Mouse (Mus musculus): ENCODE data around the gene Nlk.
"Not testable (repeated sequence)": the region's sequence is repeated elsewhere in the genome, so short reads cannot be mapped to it uniquely, and the experiment has no call there.

The Nlk gene

DNA sequence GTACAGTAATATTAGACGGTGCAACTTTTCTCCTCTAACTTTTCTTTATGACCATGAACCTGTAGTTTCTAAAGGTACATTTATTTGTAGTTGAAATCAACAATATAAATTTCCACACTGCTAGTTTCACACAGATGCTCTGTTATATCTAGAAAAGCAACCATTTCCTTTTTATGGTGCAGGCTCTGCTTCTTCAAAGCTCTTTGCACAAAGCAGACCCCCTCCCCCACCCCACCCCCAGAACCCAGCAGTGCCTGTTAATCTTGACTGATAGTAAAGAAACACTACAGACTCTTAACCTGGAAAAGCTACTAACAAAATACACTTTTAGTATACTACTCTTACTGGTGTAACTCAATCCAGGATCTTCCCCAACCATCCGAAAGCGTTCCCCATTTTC is 6.6 kb downstream of the Nlk start:
- no peak for DNase-seq (ENCODE audit: low spot score in 2 of 2)

GRCm38 (mm10) chr11:78681058-78681457 is 16.1 kb downstream of the Nlk start:
- no peak for DNase-seq (ENCODE audit: low spot score in 2 of 2)

DNA sequence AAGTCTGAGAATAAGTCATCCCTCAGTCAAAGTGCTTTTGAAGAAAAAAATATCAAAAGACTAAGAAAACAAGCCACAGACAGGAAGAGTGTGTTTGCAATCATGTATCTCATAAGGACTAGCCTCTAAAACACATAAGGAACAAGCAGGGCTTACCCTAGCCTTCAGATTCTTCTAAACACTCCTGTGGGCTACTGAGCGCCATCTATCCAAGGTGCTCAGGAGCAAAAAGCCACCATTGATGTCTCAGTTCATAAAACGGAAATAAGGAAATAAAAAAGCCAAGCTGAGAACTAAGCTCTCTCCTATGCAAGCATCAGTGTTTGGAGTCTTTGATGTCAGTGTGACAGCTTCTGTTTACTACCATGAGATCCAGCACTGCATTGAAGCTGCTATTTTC is 18.4 kb downstream of the Nlk start:
- no peak for DNase-seq (ENCODE audit: low spot score in 2 of 2)

GRCm38 (mm10) chr11:78668647-78669046 is 28.5 kb downstream of the Nlk start:
- no peak for DNase-seq (ENCODE audit: low spot score in 2 of 2)

DNA sequence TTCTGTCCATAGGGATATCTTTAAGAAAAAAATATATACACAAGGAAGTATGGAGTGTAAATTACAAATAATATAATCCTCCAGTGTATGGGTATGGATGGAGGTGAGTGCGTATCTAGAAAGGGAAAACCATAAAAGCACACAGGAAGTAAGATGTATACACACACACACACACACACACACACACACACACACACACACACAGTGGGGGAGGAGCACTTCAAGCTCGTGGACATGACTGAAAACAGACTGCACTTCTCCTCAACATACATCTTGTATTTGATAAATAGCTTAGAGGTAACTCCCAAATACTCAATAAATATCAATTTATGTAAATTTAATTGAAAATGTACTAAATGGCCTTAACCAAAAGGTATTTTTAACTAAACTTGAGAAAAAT is 32.3 kb downstream of the Nlk start:
- DNase-seq (ENCODE audit: low spot score in 2 of 2): no peak

GRCm38 (mm10) chr11:78663916-78664315 is 33.3 kb downstream of the Nlk start:
- DNase-seq (ENCODE audit: low spot score in 2 of 2): no peak

DNA sequence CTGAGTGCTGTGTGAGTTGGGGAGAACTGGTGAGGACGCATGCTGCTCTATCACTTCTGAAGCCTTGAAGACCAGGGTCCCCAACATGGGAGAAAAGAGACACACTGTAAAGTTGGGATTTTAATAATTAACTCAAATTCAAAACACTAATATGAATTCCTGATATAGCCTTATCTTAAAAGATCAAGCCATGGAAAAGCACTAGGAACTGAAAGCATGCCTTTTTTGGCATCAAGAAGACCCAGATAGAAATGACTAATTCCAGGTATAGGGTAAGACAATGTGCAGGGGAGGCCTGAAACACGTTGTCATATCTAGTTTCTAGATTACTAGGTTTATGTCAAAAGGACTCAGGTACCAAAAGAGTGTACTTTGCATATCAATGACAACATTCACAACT is 48.0 kb downstream of the Nlk start:
- no peak for DNase-seq (ENCODE audit: low spot score in 2 of 2)

- not testable (repeated sequence) for DNase-seq (ENCODE audit: low spot score in 2 of 2)
Observed at GRCm38 (mm10) chr11:78648405-78648804, 48.8 kb downstream of the Nlk start.

DNA sequence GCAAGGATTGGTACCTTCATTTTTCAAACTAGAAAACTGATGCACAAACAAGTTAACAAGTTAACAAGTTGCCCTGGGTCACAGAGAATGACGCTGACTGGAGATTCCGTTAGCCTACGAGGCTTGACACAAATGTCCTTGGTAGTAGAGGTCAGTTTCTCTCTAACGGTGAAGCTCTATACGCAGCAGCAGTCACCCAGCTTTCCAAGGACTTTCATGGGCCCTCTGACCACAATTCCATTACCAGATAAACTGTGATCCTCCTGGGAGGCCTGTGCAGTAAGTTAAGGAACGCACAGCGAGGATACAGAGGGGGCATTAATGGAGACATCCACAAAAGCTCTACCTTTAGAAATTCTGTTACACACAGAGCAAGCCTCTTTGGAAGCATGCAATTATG is 53.4 kb downstream of the Nlk start:
- DNase-seq (ENCODE audit: low spot score in 2 of 2): no peak

DNA sequence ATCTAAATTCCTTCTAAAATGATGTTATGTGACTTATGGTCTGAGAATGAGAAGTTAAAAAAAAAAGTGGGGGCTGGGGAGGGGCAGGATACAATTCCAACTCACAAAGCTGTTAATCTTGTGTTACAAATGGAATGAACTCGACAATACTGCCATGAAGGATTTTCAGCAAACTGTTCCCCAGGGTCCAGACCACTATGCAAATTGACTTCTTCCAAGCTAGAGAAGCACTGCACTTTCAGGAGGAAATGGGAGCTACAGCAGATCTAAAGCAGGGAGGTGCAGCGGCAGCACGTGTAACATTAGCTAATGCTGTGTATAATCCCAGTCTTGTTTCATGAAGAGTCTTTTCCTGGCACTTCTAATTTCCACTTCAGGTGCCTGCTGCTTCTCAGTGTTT is 55.0 kb downstream of the Nlk start:
- no peak for DNase-seq (ENCODE audit: low spot score in 2 of 2)

DNA sequence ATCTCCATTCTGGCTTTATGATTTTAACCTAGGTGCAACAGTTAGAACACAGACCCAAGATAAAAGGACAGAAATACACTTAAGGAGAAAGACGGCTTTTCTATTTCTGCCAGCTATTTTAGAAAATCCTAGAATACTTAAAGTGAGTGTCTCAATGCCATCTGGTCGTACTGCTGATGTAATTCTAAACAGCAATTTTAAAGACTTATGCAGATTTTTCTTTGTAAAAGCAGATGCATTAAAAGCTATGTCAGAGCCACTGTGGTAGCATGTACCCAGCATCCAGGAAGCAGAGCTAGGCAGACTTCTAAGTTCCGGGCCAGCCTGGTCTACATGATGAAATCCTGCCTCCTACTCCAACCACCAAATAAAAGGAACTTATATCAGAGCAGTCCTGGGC is 56.1 kb downstream of the Nlk start:
- no peak for DNase-seq (ENCODE audit: low spot score in 2 of 2)

- DNase-seq (ENCODE audit: low spot score in 2 of 2): no peak
Observed at GRCm38 (mm10) chr11:78632782-78633181, 64.4 kb downstream of the Nlk start.

DNA sequence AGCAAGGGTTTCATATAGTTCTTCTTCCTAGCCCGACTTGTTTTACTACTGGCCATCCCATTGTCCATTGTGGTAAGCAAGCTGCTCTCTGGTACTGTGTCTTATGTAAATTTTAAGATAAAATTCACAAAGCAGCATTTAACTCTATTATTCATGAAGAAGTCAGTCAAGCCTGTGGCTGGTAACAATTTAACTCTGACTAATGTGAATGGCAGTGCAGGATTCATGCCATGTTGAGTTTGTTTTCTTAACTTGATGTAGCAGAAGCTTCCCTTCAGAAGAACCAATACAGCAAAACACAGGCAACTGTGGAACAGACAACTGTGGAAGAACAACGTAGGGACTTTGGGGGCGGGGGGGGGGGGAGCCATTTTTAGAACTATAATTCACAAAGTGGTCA is 68.3 kb downstream of the Nlk start:
- no peak for DNase-seq (ENCODE audit: low spot score in 2 of 2)

DNA sequence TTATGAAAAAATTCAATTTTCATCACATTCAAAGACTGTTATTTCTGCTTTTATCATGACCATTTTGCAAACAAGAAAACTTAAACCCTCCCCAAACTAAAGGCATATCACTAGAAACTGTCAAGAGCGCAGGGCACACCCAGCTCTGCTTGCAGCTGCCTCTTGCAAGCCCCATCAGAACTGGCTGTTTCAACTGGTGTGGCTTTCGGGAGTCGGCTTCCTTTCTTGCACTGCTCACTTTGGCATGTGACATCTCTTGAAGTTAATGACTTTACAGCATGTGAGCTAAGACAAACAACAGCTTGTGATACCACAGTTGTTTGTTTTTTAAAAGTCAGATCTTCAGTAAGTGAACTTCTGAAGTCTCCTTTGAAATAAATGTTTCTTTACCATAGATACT is 72.8 kb downstream of the Nlk start:
- no peak for DNase-seq (ENCODE audit: low spot score in 2 of 2)

- no peak for DNase-seq (ENCODE audit: low spot score in 2 of 2)
Observed at GRCm38 (mm10) chr11:78621926-78622325, 75.2 kb downstream of the Nlk start.

- DNase-seq (ENCODE audit: low spot score in 2 of 2): no peak
Observed at GRCm38 (mm10) chr11:78620179-78620578, 77.0 kb downstream of the Nlk start.

GRCm38 (mm10) chr11:78611273-78611672 is 85.9 kb downstream of the Nlk start:
- DNase-seq (ENCODE audit: low spot score in 2 of 2): no peak

DNA sequence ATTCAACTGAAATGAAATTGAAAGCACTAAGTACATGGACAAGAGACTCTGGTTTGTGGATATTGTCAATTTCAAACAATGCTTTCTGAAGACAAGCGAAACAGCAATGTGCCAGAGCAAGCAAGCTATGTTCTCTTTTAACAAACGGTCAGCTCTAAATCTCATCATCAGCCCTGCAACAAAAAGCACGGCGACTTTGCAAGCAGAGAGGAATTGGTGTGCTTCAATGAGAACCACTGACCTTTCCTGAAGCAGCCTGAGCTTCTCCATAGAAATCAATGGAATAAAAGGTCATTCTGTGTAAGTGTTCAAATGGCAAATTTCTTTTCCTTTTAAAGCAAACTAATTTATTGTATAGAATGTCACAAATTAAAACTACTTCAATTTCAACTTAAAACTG is 87.5 kb downstream of the Nlk start:
- no peak for DNase-seq (ENCODE audit: low spot score in 2 of 2)

GRCm38 (mm10) chr11:78604826-78605225 is 92.3 kb downstream of the Nlk start:
- no peak for DNase-seq (ENCODE audit: low spot score in 2 of 2)

DNA sequence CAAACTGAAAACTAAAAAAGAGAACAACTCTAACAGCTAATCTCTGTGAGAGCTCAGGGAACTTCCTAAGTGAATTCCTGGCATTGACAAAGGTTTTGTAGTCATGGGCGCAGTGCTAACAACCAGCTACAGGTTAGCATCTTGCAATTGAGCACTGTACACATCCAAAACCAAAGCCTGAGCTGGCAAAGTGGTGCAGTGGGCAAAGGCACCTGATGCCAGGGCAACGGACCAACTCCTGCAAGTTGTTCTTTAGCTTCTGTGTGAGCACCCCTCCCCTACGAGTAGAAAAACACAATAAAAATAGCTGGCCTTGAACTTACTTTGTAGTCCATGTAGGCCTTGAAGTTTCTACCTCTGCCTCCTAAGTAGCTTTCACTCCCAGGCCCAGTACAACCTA is 94.4 kb downstream of the Nlk start:
- no peak for DNase-seq (ENCODE audit: low spot score in 2 of 2)

DNA sequence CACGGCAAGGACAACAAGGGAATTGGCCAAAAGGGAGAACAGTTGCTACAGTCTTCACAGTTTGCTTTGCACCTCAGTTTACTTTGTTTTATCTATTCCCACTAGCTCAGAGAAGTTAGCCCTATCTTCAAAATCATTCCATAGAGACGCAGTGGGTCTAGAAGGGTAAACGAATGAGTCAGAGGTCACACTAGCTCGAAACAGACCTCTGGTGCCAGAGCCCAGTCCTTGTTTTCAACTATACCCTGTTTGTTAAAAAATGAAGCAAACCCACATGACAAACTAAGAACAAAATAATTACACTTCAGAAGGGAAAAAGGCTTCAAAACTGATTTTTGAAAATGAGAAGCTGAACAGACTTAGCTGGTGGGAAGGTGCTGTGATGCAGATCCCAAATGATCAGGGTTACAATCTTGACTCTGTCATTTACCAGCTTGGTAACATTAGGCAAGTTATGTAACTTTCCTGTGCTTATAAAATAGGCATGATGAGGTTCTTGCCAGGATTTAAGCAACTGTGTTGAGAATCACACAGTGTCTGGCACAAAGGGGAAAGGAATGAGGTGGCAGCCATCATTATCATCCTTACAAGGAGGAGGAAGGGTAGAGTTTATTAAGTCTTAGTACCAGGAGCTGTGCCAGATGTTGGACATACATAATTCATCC is 96.1 kb downstream of the Nlk start:
- no peak for DNase-seq (ENCODE audit: low spot score in 2 of 2)

- no peak for DNase-seq (ENCODE audit: low spot score in 2 of 2)
Observed at GRCm38 (mm10) chr11:78600496-78600895, 96.7 kb downstream of the Nlk start.

GRCm38 (mm10) chr11:78600051-78600450 is 97.1 kb downstream of the Nlk start:
- DNase-seq (ENCODE audit: low spot score in 2 of 2): no peak

DNA sequence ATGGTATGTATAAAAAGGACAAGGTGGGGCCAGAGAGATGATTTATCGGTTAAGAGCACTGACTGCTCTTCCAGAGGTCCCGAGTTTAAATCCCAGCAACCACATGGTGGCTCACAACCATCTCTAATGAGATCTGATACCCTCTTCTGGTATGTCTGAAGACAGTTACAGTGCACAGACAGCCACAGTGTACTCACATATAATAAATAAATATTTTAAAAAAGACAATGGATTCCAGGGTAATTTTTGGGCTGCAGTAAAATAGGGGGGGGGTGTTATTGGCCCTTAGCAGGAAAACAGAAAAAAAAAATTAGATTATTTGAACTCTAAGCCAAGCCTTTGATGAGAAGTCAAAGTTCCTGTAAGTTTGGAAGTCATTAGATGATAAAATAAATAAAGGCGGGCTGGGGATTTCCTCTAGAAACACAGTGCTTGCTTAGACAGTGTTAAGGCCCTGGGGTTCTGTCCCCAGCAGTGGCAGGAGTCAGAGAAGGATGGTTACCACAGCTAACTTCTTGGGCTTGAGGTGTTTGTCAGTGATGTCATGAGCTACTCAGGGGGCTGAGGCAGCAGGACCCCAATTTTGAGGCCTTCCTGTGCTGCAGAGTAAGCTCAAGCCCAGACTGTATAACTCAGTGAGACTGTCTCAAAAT is 98.3 kb downstream of the Nlk start:
- no peak for DNase-seq (ENCODE audit: low spot score in 2 of 2)

Data from spleen, postnatal 14 days (tissue).